Mouse (Mus musculus) intestine, postnatal 0 days (tissue): ENCODE results near the gene Defb48. TPM values are rescaled to one million over a fixed set of nuclear protein-coding genes. Genes with fewer than 3 reads are reported as not detected.

Source experiments
- ATAC-seq: fragments of 200-750 bp; cut with Nextera tagmentation; 2 replicates; pipeline ENCODE4 v1.8.0; 2017; ENCODE audit warnings: mild to moderate bottlenecking, moderate TSS enrichment, moderate library complexity
- H3K27ac ChIP-seq: fragments of 300-500 bp; sonication (generic); 2 replicates; pipeline ENCODE4 v1.5.1; 2014; ENCODE audit warnings: mild to moderate bottlenecking, low read depth, low read length, moderate library complexity
- H3K27me3 ChIP-seq: fragments of 300-500 bp; sonication (generic); replicated peaks from 2 replicates; pipeline ENCODE4 v1.6.1; 2014; ENCODE audit warnings: low read length, mixed read lengths; ENCODE audit not compliant: control insufficient read depth, insufficient read depth
- H3K36me3 ChIP-seq: fragments of 300-500 bp; sonication (generic); 2 replicates; pipeline ENCODE4 v1.6.1; 2014; ENCODE audit warnings: mild to moderate bottlenecking, moderate library complexity; ENCODE audit not compliant: control insufficient read depth, insufficient read depth
- H3K4me1 ChIP-seq: fragments of 300-500 bp; sonication (generic); replicated peaks from 2 replicates; pipeline ENCODE4 v1.6.1; 2014; ENCODE audit warnings: antibody characterized with exemption, low read length, mixed read lengths; ENCODE audit not compliant: control insufficient read depth, insufficient read depth
- H3K4me2 ChIP-seq: fragments of 300-500 bp; sonication (generic); replicated peaks from 2 replicates; pipeline ENCODE4 v1.6.1; 2014; ENCODE audit warnings: low read depth, mild to moderate bottlenecking, moderate library complexity
- H3K4me3 ChIP-seq: fragments of 300-500 bp; sonication (generic); 2 replicates; pipeline ENCODE4 v1.5.1; 2014; ENCODE audit warnings: low read depth, low read length
- H3K9ac ChIP-seq: fragments of 300-500 bp; sonication (generic); 2 replicates; pipeline ENCODE4 v1.6.1; 2014; ENCODE audit warnings: mild to moderate bottlenecking, low read depth, low read length
- H3K9me3 ChIP-seq: fragments of 300-500 bp; sonication (generic); 2 replicates; pipeline ENCODE4 v1.6.1; 2016; ENCODE audit warnings: mixed run types; ENCODE audit not compliant: control insufficient read depth
- CTCF ChIP-seq: sonication (generic); IDR thresholded peaks from 2 replicates; pipeline ENCODE4 v1.5.1; 2016; ENCODE audit warnings: low read depth, mild to moderate bottlenecking, control low read depth, antibody characterized with exemption, moderate library complexity
- WGBS: fragments of 180-500 bp; shearing (Covaris S2); extraction: QIAGEN DNeasy Blood & Tissue Kit; methylation state at CpG from one replicate; pipeline ENCODE4 v1.1.7; 2014; 5-methylcytosine and 5-hydroxymethylcytosine counted together
- polyA plus RNA-seq: library from polyadenylated mRNA; unstranded; fragments of >200 nt; fragmentation: Nextera tagmentation; extraction: Ambion mirVana; gene quantifications from 2 replicates; pipeline ENCODE4 v1.2.1, GENCODE M21; 2015

The Defb48 gene
- polyA plus RNA-seq, 1 experiment from 2014 or later = not detected

DNA sequence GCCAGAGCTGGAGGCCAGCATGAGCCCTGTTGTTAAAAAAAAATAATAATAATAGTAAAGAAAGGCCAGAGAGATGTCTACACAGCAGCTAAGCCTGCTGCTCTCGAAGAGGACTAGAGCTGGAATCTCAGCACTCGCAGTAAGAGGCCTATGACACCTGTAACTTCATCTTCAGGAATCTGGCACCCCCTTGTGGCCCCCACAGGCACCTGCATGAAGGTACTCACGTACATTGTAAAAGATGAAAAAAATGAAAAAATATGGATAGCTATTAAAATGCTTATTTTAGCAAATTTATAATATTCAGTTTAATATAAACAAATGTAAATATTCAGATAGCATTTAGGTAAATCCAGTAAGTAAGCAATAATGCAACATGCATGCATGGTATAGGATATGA, 44.9 kb downstream of the Defb48 start:
- 98% methylated on average over 3 of the region's 3 CpGs for WGBS
- Histone ChIP-seq H3K4me1 (no peaks in the 10 kb centered on the region), H3K4me2 (no peak overlapping the region), H3K9ac (no peak overlapping the region), H3K27me3 (no peaks in the 10 kb centered on the region), H3K27ac (no peak overlapping the region), H3K9me3 (no peaks in the 10 kb centered on the region), H3K36me3 (peaks cover 10% of the 10 kb centered on the region; the same call in 1 of the 2 replicates), H3K4me3 (no peak overlapping the region)
- ATAC-seq = no peak
- peak; percentile 45 for TF ChIP-seq CTCF

DNA sequence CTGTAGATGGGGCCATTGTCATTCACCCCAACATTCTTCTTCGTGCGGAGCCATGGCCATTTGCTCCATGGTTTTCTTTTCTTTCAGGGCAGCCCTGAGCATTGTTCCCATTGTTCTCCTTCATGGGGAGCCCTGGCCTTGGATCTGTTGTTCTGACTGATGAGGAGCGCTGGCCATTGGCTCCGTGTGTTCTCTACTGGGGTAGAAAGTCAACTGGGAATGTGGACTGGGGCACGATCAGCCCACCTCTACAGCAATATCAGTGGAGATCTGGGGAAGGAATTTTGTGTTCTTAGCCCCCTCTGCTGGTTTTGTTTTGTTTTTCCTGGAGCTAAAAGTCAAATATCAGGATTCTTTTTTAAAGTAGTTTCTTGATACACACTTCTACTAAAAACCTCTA, 46.6 kb downstream of the Defb48 start:
- Histone ChIP-seq H3K27me3 (no peaks in the 10 kb centered on the region), H3K4me1 (no peaks in the 10 kb centered on the region), H3K36me3 (0 out of 2 replicates have a peak, but pooled peaks cover 4% of the 10 kb centered on the region), H3K4me3 (no peak overlapping the region), H3K9me3 (no peaks in the 10 kb centered on the region), H3K27ac (no peak overlapping the region), H3K4me2 (no peak overlapping the region), H3K9ac (no peak overlapping the region)
- no peak for ATAC-seq
- peak; percentile 51 for TF ChIP-seq CTCF
- WGBS = 79% methylated on average over 5 of the region's 5 CpGs

DNA sequence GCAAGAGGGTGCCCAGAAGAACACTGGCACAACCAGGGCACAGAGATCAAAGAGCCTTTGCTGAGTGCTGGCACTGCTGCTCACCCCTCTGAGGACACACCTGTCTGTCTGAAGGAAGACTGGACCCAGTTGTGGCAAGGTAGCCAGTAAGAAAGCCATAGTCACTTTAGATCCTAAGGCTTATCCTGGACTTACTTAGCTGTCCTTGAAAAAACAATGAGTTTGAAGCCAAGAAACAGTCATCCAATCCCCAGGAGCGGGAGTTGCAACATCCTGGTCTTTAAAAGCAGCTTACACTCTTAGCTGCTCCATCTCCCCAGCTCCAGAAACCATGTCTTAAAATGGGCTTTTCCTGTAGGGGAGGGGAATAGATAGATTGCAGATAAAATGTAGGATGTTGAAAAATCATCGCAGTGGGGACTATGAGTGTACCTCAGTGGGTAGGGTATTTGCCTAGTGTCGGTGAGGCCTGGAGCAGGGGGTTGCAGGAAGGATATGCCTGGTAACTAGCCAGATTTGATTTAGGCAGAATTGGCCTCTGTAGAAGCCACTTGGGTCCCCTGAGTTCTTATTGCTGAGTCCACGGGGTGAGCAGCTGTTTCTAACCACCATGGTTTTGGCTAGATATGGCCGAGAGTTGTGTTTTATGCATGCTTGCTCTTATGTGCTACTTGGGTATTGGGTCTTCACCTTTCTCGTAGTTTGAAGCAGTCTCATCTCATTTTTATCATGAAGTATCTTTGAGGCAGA, 47.5 kb downstream of the Defb48 start:
- no peak for TF ChIP-seq CTCF
- no peaks in the 10 kb centered on the region for H3K9me3 ChIP-seq
- H3K36me3 ChIP-seq = 0 out of 2 replicates have a peak, but pooled peaks cover 4% of the 10 kb centered on the region
- H3K4me3 ChIP-seq = no peak overlapping the region
- H3K9ac ChIP-seq = no peak overlapping the region
- H3K4me2 ChIP-seq = no peak overlapping the region
- 87% methylated on average over 6 of the region's 6 CpGs for WGBS
- no peak for ATAC-seq
- H3K27ac ChIP-seq = no peak overlapping the region
- no peaks in the 10 kb centered on the region for H3K4me1 ChIP-seq
- no peaks in the 10 kb centered on the region for H3K27me3 ChIP-seq

DNA sequence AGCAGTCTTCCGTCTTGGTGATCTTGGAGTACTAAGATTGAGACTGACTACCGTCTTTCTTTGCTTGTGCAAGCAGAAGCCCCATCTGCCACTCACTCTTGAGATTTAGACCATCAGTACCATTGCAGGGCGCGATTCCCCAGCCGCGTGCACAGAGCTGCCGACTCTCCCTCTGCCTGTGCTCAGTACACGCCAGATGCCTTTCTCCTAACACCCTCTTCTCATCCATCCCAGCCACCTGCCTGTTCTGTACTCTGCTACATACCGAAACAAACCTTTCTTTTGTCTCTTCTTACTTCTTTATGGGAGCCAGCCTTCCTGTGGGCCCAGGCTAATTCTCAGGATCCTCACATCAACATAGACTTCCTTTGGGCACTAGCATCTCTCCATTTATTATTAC, 48.9 kb downstream of the Defb48 start:
- Histone ChIP-seq H3K9me3 (no peaks in the 10 kb centered on the region), H3K4me3 (no peak overlapping the region), H3K9ac (no peak overlapping the region), H3K4me1 (no peaks in the 10 kb centered on the region), H3K27ac (no peak overlapping the region), H3K27me3 (no peaks in the 10 kb centered on the region), H3K4me2 (no peak overlapping the region), H3K36me3 (peaks cover 11% of the 10 kb centered on the region; the same call in 1 of the 2 replicates)
- WGBS = 83% methylated on average over 9 of the region's 9 CpGs
- TF ChIP-seq CTCF = no peak
- ATAC-seq = no peak

DNA sequence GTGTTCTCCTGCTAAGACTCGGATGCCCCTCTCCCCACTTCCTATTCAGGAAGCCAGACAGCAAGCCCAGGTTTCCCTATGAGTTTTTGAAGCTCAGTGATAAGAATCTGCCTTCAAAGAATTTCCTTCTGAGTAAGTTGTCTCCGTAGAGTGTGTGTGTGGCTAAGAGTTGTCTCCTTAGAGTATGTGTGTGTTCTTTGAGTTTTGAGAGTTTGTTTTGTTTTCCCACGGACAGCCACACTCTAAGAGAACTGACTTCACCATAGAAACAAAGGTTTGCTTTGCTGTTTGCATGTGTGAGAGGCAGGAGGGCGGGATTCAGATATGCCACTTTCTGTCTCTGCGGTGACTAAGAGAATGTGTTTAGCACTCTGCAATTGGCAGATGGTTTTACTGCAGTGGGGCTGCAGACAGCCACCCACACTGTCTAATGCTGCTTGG, 56.2 kb downstream of the Defb48 start:
- no peak overlapping the region for H3K4me3 ChIP-seq
- TF ChIP-seq CTCF = no peak
- no peak overlapping the region for H3K9ac ChIP-seq
- H3K27ac ChIP-seq = no peak overlapping the region
- ATAC-seq = no peak
- no peaks in the 10 kb centered on the region for H3K9me3 ChIP-seq
- no peaks in the 10 kb centered on the region for H3K27me3 ChIP-seq
- 63% methylated on average over 5 of the region's 5 CpGs for WGBS
- H3K4me1 ChIP-seq = no peaks in the 10 kb centered on the region
- H3K36me3 ChIP-seq = peaks cover 10% of the 10 kb centered on the region; the same call in 1 of the 2 replicates
- H3K4me2 ChIP-seq = no peak overlapping the region

Other genes with a start within 250 kb of the Defb48 start
- gene Ints6, start 223.3 kb downstream of the Defb48 start, polyA plus RNA-seq = 6.5 and 8.5 TPM in 2 replicates
- 1.4 and 1.6 TPM in 2 replicates for gene Wdfy2, start 146.8 kb downstream of the Defb48 start, polyA plus RNA-seq
- not detected in 2 replicates for gene Defb47, start 13.6 kb upstream of the Defb48 start, polyA plus RNA-seq
- not detected in 2 replicates for gene Defb43, start 27.3 kb upstream of the Defb48 start, polyA plus RNA-seq
- gene Defb42, start 62.5 kb upstream of the Defb48 start, polyA plus RNA-seq = 0.39 TPM in 1 of 2 replicates, not detected in the other
- not detected in 2 replicates for gene Defb30, start 65.5 kb upstream of the Defb48 start, polyA plus RNA-seq